Mouse (Mus musculus) lung, embryonic 14.5 days (tissue): ENCODE measurements around the gene Fam3c. TPM values are rescaled to one million over a fixed set of nuclear protein-coding genes. Genes with fewer than 3 reads are reported as not detected.
"Not testable (repeated sequence)": the region's sequence is repeated elsewhere in the genome, so short reads cannot be mapped to it uniquely, and the experiment has no call there.

Experiments used
- ATAC-seq: fragments of 200-750 bp; cut with Nextera tagmentation; 2 replicates; pipeline ENCODE4 v1.8.0; 2017; ENCODE audit warnings: mild to moderate bottlenecking, moderate TSS enrichment, moderate library complexity; ENCODE audit not compliant: insufficient read depth
- DNase-seq: peaks from one replicate; pipeline ENCODE4 v3.0.0-alpha.2; 2015
- H3K27ac ChIP-seq: fragments of 300-500 bp; sonication (generic); 2 replicates; pipeline ENCODE4 v1.5.1; 2014; ENCODE audit warnings: low read depth, mild to moderate bottlenecking, moderate library complexity
- H3K27me3 ChIP-seq: fragments of 300-500 bp; sonication (generic); 2 replicates; pipeline ENCODE4 v1.6.1; 2014; ENCODE audit warnings: low read length, control low read depth; ENCODE audit not compliant: insufficient read depth
- H3K36me3 ChIP-seq: fragments of 300-500 bp; sonication (generic); 2 replicates; pipeline ENCODE4 v1.6.1; 2014; ENCODE audit warnings: control low read depth; ENCODE audit not compliant: insufficient read depth
- H3K4me1 ChIP-seq: fragments of 300-500 bp; sonication (generic); 2 replicates; pipeline ENCODE4 v1.6.1; 2014; ENCODE audit warnings: antibody characterized with exemption, control low read depth; ENCODE audit not compliant: insufficient read depth
- H3K4me2 ChIP-seq: fragments of 300-500 bp; sonication (generic); 2 replicates; pipeline ENCODE4 v1.6.1; 2014; ENCODE audit warnings: mild to moderate bottlenecking
- H3K4me3 ChIP-seq: fragments of 300-500 bp; sonication (generic); 2 replicates; pipeline ENCODE4 v1.5.1; 2014; ENCODE audit warnings: low read depth, low read length
- H3K9ac ChIP-seq: fragments of 300-500 bp; sonication (generic); 2 replicates; pipeline ENCODE4 v1.6.1; 2014
- H3K9me3 ChIP-seq: fragments of 300-500 bp; sonication (generic); 2 replicates; pipeline ENCODE4 v1.6.1; 2016; ENCODE audit warnings: low read depth, low read length, control low read depth
- CTCF ChIP-seq: IDR thresholded peaks from 2 replicates; pipeline ENCODE4 v1.5.1; 2016; ENCODE audit warnings: antibody characterized with exemption, low read depth
- WGBS: fragments of 180-500 bp; shearing (Covaris S2); extraction: QIAGEN DNeasy Blood & Tissue Kit; methylation state at CpG from one replicate; pipeline ENCODE4 v1.1.7; 2014; 5-methylcytosine and 5-hydroxymethylcytosine counted together
- polyA plus RNA-seq: library from polyadenylated mRNA; unstranded; fragments of >200 nt; fragmentation: Nextera tagmentation; extraction: Ambion mirVana; gene quantifications from 2 replicates; pipeline ENCODE4 v1.2.1, GENCODE M21; 2014

The Fam3c gene
- polyA plus RNA-seq, 1 experiment from 2014 or later = 82.2 TPM

DNA sequence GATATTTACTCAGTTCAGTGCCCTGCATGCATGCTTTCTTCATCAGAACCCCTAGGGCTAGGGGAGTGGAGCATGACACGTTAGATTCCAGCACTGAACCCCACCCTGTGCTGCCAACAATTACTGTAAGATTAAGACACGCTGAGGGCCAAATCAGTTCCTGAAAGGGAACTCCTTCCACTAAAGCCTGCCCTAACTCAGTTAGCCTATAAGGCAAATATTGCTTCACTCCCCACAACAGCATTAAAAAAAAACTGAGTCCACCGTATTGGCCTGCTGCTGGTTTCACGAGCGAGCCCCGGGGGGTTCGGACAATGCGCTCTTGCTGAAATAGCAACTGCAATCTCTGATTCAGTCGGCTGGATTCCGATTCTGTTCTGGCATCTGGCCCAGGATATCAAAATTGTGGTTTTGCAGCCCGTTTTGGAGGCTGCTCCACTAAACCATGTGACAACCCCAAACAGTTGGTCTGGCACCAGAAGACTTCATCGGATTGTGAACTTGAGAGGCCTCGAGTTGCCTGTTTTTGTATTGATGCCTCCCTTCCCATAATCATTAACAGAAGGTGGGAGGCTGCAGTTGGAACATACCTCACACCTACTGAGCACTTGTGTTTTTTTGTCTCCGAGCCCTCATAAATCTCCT lies 75.7 kb downstream of the Fam3c start:
- peak; percentile 74 for ATAC-seq
- Histone ChIP-seq H3K27me3 (no peaks in the 10 kb centered on the region), H3K27ac (no peak overlapping the region), H3K4me3 (no peak overlapping the region), H3K9me3 (no peaks in the 10 kb centered on the region), H3K36me3 (no peaks in the 10 kb centered on the region), H3K4me1 (no peaks in the 10 kb centered on the region), H3K4me2 (peak overlapping the region; percentile 33; the same call in 1 of the 2 replicates), H3K9ac (no peak overlapping the region)
- TF ChIP-seq CTCF = no peak
- DNase-seq = peak; percentile 86
- WGBS = 36% methylated on average over 14 of the region's 14 CpGs

DNA sequence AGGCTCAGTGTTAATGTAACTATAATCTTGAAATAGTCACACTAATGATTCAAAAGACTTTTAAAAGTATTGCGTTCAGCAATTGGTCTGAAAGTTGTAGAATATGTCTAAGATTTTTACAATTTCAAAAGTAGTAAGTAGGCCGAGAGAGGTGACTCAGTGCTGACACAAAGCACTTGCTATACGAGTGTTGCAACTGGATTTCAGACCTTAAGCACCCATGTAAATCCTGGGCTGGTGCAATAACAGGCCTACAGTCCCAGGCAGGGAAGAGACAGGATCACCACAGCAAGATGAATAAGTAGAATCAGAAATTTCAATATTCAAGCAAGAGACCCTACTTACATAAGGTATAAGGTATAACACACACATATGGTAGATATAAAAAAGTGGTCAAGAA lies 78.1 kb downstream of the Fam3c start:
- 86% methylated on average over 3 of the region's 3 CpGs for WGBS
- no peak for DNase-seq
- TF ChIP-seq CTCF = no peak

DNA sequence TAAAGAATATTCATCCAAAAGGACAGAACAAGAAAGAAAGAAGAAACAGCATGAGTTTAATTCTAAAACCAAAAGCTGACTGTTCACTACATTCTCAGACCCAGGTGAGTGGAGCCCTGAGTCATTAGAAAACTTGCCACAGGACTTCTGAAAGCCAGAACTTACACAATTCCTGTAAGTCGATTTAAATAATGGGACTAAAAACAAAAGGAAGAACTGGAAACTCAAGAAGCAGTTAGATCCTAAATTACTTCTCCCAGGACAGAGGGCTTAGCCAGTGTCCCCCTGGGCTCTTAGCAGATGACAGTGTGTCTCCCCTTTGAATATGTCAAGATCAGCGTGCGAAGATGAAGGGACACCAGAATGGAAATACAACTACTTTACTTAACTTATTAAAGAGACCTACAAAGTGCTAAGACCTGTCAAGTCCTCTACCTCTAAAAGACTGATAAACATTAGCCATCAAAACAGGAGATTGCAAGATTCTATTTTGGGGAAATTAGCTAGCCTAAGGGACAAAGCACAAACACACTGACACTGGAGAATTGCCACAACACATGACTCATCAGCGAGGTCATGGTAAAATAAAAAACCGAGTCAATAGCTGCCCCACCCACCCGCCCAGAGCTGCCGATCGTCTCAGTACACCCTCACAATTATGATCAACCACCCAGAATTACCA lies 86.1 kb downstream of the Fam3c start:
- no peak overlapping the region for H3K4me2 ChIP-seq
- DNase-seq = no peak
- no peaks in the 10 kb centered on the region for H3K4me1 ChIP-seq
- H3K9me3 ChIP-seq = no peaks in the 10 kb centered on the region
- no peak for TF ChIP-seq CTCF
- H3K36me3 ChIP-seq = no peaks in the 10 kb centered on the region
- H3K9ac ChIP-seq = no peak overlapping the region
- no peaks in the 10 kb centered on the region for H3K27me3 ChIP-seq
- WGBS = 69% methylated on average over 8 of the region's 8 CpGs
- no peak for ATAC-seq
- no peak overlapping the region for H3K27ac ChIP-seq
- H3K4me3 ChIP-seq = no peak overlapping the region

More for the DNA sequence above, 78.1 kb downstream of the Fam3c start:
- Histone ChIP-seq H3K36me3 (no peaks in the 10 kb centered on the region), H3K4me3 (no peak overlapping the region), H3K27ac (no peak overlapping the region), H3K9me3 (no peaks in the 10 kb centered on the region), H3K27me3 (no peaks in the 10 kb centered on the region), H3K4me2 (no peak overlapping the region), H3K4me1 (no peaks in the 10 kb centered on the region), H3K9ac (no peak overlapping the region)
- no peak for ATAC-seq

DNA sequence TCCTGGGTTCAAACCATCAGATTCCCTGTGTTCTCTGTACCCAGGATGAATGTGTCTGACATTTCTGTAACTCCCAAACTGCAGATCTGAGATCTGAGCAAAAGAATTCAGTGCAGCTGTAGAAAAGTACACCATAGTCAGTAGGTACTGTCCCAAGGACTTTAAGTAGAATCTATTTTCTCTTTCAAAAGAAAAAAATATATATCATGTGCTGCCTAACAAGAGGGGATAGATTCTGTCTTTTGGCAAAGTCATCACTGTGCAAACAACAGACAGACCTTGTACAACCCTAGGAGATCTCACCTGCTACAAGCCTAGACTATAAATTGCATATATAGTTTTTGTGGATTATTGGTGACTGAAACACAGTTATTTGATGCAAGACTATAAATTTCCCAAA lies 87.4 kb downstream of the Fam3c start:
- Histone ChIP-seq H3K27me3 (no peaks in the 10 kb centered on the region), H3K9me3 (no peaks in the 10 kb centered on the region), H3K27ac (no peak overlapping the region), H3K4me3 (no peak overlapping the region), H3K4me1 (no peaks in the 10 kb centered on the region), H3K4me2 (no peak overlapping the region), H3K36me3 (no peaks in the 10 kb centered on the region), H3K9ac (no peak overlapping the region)
- DNase-seq = no peak
- TF ChIP-seq CTCF = no peak
- no peak for ATAC-seq

DNA sequence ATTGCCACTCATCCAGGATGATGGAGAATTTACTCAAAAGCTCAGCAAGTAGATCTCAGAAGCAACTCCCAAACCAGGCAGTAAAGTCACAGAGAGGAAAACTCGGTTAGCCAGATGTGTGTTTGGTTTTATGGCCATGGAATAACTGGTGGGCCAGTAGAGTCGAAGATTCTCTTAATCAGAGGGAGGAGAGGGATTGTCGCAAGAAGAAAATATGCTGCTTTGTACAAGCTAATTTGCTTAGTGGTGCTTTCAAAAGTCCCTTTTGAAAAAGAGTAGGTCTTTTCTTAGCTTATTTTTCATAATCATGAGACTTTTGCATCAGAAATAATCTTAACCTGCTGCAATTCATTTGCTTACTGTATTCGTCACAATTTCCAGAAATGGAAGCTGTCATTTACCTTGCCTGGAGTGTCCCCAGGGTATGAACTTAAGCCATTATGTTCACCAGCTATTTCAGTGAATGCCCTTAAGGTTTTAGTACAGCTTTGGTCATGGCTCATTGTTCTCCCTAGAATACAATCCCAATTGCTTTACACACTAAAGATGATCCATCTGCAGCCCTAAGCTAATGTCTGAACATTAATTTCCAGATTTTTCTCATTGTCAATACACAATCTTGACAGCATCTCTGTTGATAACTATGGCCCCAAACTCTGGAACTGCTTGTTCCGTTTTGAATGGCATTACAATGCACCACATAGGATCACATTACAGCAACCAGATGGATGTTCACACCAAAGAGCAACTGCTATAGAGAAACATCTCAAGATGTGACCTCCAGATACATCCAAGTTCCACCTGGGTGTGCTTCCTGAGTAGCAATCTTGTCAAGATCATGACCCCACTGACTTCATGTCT lies 88.0 kb downstream of the Fam3c start:
- no peak for DNase-seq
- H3K9ac ChIP-seq = no peak overlapping the region
- no peaks in the 10 kb centered on the region for H3K27me3 ChIP-seq
- H3K36me3 ChIP-seq = no peaks in the 10 kb centered on the region
- no peak overlapping the region for H3K4me3 ChIP-seq
- no peaks in the 10 kb centered on the region for H3K4me1 ChIP-seq
- 70% methylated on average over 5 of the region's 5 CpGs for WGBS
- H3K4me2 ChIP-seq = no peak overlapping the region
- no peak overlapping the region for H3K27ac ChIP-seq
- TF ChIP-seq CTCF = no peak
- no peak for ATAC-seq
- no peaks in the 10 kb centered on the region for H3K9me3 ChIP-seq

DNA sequence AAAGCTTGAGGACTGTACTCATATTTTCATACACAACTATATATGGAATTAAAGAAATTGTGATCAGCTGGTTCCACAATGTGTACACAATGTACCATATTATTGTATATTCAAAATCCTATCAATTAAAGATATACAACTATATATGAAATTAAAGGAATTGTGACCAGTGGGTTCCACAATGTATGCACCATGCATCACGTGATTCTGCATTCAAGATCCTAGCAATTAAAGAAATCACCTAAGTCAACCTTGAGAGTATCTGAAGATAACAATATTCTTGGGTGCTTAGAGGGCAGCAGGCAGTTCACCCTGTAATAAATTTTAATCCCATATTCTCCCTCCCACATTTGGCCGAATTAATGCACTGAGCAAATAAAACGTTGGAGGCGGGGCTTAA lies 90.0 kb downstream of the Fam3c start:
- Histone ChIP-seq H3K27me3 (no peaks in the 10 kb centered on the region), H3K4me3 (no peak overlapping the region)
- WGBS = 76% methylated on average over 4 of the region's 4 CpGs

DNA sequence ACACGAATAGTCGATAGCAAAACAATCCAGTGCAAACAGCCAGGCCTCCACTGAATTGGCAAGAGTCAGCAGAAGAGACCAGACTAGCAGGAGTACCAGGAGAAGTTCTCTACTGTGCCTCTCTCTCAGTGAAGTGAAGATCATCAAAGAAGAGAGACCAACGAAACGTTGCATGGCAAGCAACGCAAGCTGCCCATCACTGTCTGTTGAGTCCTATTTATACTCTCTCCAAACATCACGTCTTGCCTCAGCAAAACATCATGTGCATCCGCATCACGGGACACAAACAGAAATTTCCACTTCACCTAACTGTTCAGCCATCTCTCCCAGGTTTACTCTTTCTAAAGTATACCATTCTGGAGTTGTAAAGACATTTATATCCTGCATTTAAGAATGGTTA lies 91.9 kb downstream of the Fam3c start:
- not testable (repeated sequence) for H3K9ac ChIP-seq, H3K4me3 ChIP-seq, H3K27ac ChIP-seq, DNase-seq, H3K4me2 ChIP-seq, H3K4me1 ChIP-seq, ATAC-seq, H3K27me3 ChIP-seq, H3K36me3 ChIP-seq, H3K9me3 ChIP-seq
- 83% methylated on average over 8 of the region's 8 CpGs for WGBS

More for the DNA sequence above, 90.0 kb downstream of the Fam3c start:
- no peak for TF ChIP-seq CTCF
- Histone ChIP-seq H3K27ac (no peak overlapping the region), H3K9me3 (no peaks in the 10 kb centered on the region), H3K4me2 (no peak overlapping the region), H3K36me3 (no peaks in the 10 kb centered on the region), H3K9ac (no peak overlapping the region), H3K4me1 (no peaks in the 10 kb centered on the region)
- DNase-seq (no peak), ATAC-seq (no peak)
